Mouse (Mus musculus) kidney, embryonic 16.5 days (tissue): ENCODE measurements around the gene Mttp. TPM values are rescaled to one million over a fixed set of nuclear protein-coding genes. Genes with fewer than 3 reads are reported as not detected.

Experiments
- ATAC-seq: fragments of 200-750 bp; cut with Nextera tagmentation; 2 replicates; pipeline ENCODE4 v1.8.0; 2017; ENCODE audit warnings: moderate TSS enrichment; ENCODE audit not compliant: low FRiP score, low TSS enrichment
- H3K27ac ChIP-seq: fragments of 300-500 bp; sonication (generic); 2 replicates; pipeline ENCODE4 v1.5.1; 2014; ENCODE audit warnings: low read length
- H3K27me3 ChIP-seq: fragments of 300-500 bp; sonication (generic); 2 replicates; pipeline ENCODE4 v1.6.1; 2014; ENCODE audit warnings: low read length, control low read depth, mixed read lengths; ENCODE audit not compliant: insufficient read depth
- H3K36me3 ChIP-seq: fragments of 300-500 bp; sonication (generic); 2 replicates; pipeline ENCODE4 v1.6.1; 2014; ENCODE audit warnings: low read length, control low read depth, mixed read lengths; ENCODE audit not compliant: insufficient read depth
- H3K4me1 ChIP-seq: fragments of 300-500 bp; sonication (generic); 2 replicates; pipeline ENCODE4 v1.6.1; 2014; ENCODE audit warnings: low read length, control low read depth, mixed read lengths; ENCODE audit not compliant: insufficient read depth
- H3K4me2 ChIP-seq: fragments of 300-500 bp; sonication (generic); replicated peaks from 2 replicates; pipeline ENCODE4 v1.6.1; 2014; ENCODE audit warnings: low read depth, low read length
- H3K4me3 ChIP-seq: fragments of 300-500 bp; sonication (generic); 2 replicates; pipeline ENCODE4 v1.5.1; 2014; ENCODE audit warnings: mild to moderate bottlenecking, low read length
- H3K9ac ChIP-seq: fragments of 300-500 bp; sonication (generic); replicated peaks from 2 replicates; pipeline ENCODE4 v1.6.1; 2014; ENCODE audit warnings: low read length
- H3K9me3 ChIP-seq: fragments of 300-500 bp; sonication (generic); 2 replicates; pipeline ENCODE4 v1.6.1; 2016; ENCODE audit warnings: low read length, control low read depth
- WGBS: fragments of 180-500 bp; shearing (Covaris S2); extraction: QIAGEN DNeasy Blood & Tissue Kit; methylation state at CpG from one replicate; pipeline ENCODE4 v1.1.7; 2014; 5-methylcytosine and 5-hydroxymethylcytosine counted together
- polyA plus RNA-seq: library from polyadenylated mRNA; unstranded; fragments of >200 nt; fragmentation: Nextera tagmentation; extraction: Ambion mirVana; gene quantifications from 2 replicates; pipeline ENCODE4 v1.2.1, GENCODE M21; 2015

Mttp gene
- polyA plus RNA-seq, 1 experiment from 2014 or later: 8.1 TPM

DNA sequence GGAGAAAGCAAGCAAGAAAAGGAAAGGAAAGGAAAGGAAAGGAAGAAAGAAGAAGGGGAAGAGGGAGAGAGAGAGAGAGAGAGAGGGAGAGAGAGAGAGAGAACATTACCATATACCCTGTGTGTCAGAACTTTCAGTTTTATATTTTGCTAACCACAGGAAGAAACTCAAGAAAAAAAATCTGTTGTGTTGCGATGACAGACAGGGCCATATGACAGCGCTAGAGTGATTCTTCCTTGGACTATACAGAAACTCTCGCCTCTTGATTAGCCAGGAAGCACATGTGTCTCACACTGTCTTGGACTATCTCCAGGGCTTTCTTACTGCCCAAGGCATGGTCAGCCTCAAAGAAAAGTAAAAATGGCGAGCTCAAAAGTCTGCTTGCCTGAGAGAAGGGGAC lies 82.1 kb downstream of the Mttp start:
- H3K27me3 ChIP-seq: no peaks in the 10 kb centered on the region
- no peak overlapping the region for H3K9ac ChIP-seq
- no peak overlapping the region for H3K4me3 ChIP-seq
- no peak for ATAC-seq
- no peaks in the 10 kb centered on the region for H3K9me3 ChIP-seq
- H3K27ac ChIP-seq: no peak overlapping the region
- peaks cover 33% of the 10 kb centered on the region for H3K4me1 ChIP-seq
- no peak overlapping the region for H3K4me2 ChIP-seq
- H3K36me3 ChIP-seq: no peaks in the 10 kb centered on the region
- WGBS: 82% methylated on average over 4 of the region's 4 CpGs

DNA sequence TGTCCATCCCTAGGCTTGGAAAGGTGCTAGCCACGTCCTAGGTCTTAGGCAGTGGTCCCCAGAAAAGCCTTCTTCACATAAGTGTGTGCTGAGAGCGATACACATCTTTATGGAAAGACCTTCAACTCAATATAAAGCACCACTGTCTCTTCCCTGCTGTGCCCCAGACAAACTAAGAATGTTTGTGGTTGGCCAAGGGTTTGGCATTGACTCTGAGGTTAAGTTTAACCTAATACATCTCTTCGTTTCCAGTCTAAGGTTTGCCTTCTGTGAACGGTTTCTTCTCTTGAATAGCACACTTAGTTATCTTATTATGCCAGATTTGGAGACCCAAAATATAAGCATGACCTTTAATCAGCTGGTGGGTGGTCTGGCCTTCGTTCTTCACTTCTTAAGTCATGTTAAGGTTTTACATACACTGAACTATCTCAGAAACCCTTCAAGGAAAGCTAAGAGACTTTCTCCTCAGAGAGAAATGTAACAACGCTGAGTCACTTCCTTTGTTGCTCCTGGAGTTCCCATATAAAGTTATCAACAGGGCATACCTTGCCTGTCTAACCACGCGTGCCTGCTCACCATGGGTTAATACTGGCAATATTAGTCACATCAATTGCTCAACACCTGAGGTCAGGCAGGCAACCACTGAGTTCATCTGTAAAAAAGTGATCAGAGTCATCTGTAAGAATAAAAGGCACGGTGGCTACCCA lies 83.4 kb downstream of the Mttp start:
- H3K27me3 ChIP-seq: no peaks in the 10 kb centered on the region
- no peak overlapping the region for H3K4me2 ChIP-seq
- no peak overlapping the region for H3K4me3 ChIP-seq
- H3K27ac ChIP-seq: no peak overlapping the region
- ATAC-seq: no peak
- H3K4me1 ChIP-seq: peaks cover 31% of the 10 kb centered on the region
- no peaks in the 10 kb centered on the region for H3K9me3 ChIP-seq
- H3K9ac ChIP-seq: no peak overlapping the region
- 86% methylated on average over 9 of the region's 9 CpGs for whole genome bisulfite sequencing
- H3K36me3 ChIP-seq: no peaks in the 10 kb centered on the region

DNA sequence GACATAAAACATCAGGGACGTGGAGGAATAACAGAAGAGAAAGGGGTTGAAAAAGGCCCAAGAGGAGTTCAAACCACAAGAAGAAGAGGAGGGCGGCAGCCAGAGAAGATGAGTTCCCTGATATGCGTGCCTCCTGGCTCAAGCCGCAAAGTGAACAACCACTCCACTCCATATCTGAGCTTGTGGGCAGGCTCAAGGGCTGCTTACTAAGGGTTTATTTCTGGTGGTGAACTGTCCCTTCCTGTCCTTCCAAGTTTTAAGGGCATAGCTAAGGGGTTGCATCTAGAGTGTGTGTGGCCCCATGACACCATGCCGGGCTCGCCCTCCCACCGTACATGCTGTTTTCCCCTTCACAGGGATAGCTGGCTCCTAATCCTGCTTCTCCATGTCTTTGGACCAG lies 84.3 kb downstream of the Mttp start:
- Histone ChIP-seq H3K9me3 (no peaks in the 10 kb centered on the region), H3K27me3 (no peaks in the 10 kb centered on the region), H3K27ac (no peak overlapping the region), H3K4me1 (peaks cover 21% of the 10 kb centered on the region), H3K4me2 (no peak overlapping the region), H3K9ac (no peak overlapping the region), H3K36me3 (no peaks in the 10 kb centered on the region), H3K4me3 (no peak overlapping the region)
- no peak for ATAC-seq
- WGBS: 89% methylated on average over 7 of the region's 7 CpGs

DNA sequence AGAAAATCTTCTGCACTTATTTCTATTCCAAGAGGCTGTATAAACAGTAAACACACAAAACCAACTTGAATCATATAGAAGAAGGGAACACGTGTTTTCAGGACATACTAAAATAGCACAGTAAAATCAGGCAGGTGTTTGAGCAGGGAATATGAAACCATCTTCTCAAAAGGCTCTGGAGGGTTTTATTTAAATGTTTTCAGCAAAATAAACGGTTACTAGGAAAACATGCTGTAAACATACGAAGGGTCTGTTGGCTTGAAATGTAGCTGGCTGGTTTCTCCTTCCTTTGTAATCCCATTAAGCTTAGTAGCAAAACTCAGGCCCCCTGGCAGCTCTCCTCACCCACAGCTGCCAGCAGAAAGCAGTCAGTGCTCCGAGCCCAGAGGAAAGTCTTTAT lies 86.5 kb downstream of the Mttp start:
- no peaks in the 10 kb centered on the region for H3K36me3 ChIP-seq
- H3K27ac ChIP-seq: no peak overlapping the region
- no peaks in the 10 kb centered on the region for H3K27me3 ChIP-seq
- 55% methylated on average over 4 of the region's 4 CpGs for WGBS
- no peak overlapping the region for H3K9ac ChIP-seq
- no peak overlapping the region for H3K4me3 ChIP-seq
- H3K9me3 ChIP-seq: no peaks in the 10 kb centered on the region
- no peak overlapping the region for H3K4me2 ChIP-seq
- peaks cover 14% of the 10 kb centered on the region for H3K4me1 ChIP-seq
- ATAC-seq: no peak

DNA sequence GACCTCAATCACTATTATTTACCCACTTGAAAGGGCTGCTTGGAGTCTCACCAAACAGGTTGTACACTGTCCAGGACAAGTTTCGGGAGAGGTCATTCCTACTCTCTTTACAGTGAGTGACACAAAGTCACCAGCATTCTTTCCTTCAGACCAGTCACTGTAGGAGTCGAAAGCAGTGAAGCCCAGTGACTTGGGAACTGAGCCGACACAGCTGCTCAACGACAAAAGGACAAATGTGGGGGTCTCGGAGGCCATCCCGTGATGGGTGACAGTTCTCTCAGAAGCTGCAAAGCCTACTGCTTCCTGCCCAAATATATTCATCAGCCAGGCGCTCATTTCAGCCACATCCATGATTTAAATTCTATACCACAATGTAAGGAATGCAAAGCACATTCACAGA lies 87.8 kb downstream of the Mttp start:
- 53% methylated on average over 7 of the region's 7 CpGs for WGBS
- Histone ChIP-seq H3K27me3 (no peaks in the 10 kb centered on the region), H3K36me3 (no peaks in the 10 kb centered on the region), H3K4me2 (no peak overlapping the region), H3K4me1 (peaks cover 20% of the 10 kb centered on the region), H3K4me3 (no peak overlapping the region), H3K9me3 (no peaks in the 10 kb centered on the region), H3K27ac (no peak overlapping the region), H3K9ac (no peak overlapping the region)
- no peak for ATAC-seq

DNA sequence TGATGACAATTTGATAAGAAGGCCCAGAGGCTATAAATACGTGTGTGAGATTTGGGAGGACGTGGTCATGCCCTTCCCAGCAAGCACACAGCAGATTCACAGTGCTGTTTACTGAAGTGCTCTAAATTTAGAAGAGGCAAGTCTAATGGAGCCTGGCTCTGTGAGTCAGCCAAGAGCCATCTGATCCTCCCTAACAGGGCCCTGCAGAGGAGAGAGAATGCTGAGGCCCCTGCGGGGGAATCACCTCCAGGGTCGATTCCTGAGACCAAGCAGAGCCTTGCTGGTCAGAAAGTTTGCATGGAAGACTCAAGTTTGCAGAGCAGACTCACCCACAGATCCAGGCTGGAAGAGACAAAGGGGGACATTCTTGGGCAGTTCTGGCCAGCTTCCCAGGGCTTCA lies 90.8 kb downstream of the Mttp start:
- WGBS: 5% methylated on average over 4 of the region's 4 CpGs
- Histone ChIP-seq H3K27me3 (no peaks in the 10 kb centered on the region), H3K9me3 (no peaks in the 10 kb centered on the region), H3K4me3 (no peak overlapping the region), H3K4me2 (no peak overlapping the region), H3K9ac (no peak overlapping the region), H3K4me1 (peaks cover 28% of the 10 kb centered on the region), H3K27ac (peak overlapping the region; percentile 80), H3K36me3 (no peaks in the 10 kb centered on the region)
- peak; percentile 84 for ATAC-seq

DNA sequence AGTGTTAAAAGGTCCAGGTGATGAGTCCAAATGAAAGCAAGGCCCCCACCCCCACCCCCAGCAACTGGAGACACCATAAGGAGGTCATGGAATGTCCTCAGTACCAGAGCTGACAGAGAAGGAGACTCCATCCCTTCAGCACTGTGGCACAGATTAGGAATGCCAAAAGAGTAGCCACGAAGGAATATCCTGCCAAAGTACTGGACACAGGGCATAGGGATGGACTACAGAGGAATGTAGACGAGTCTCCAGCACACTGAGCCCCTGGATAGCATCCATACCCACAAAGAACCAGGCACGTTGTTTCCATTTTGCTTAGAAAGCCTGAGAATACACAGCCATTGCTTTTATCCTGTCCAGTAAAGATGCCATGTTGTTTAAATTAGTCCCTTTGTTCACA lies 93.3 kb downstream of the Mttp start:
- WGBS: 86% methylated on average over 3 of the region's 3 CpGs
- H3K9me3 ChIP-seq: no peaks in the 10 kb centered on the region
- no peak overlapping the region for H3K4me2 ChIP-seq
- peaks cover 25% of the 10 kb centered on the region for H3K4me1 ChIP-seq
- H3K27me3 ChIP-seq: no peaks in the 10 kb centered on the region
- no peak for ATAC-seq
- H3K9ac ChIP-seq: no peak overlapping the region
- H3K27ac ChIP-seq: no peak overlapping the region
- no peaks in the 10 kb centered on the region for H3K36me3 ChIP-seq
- no peak overlapping the region for H3K4me3 ChIP-seq

DNA sequence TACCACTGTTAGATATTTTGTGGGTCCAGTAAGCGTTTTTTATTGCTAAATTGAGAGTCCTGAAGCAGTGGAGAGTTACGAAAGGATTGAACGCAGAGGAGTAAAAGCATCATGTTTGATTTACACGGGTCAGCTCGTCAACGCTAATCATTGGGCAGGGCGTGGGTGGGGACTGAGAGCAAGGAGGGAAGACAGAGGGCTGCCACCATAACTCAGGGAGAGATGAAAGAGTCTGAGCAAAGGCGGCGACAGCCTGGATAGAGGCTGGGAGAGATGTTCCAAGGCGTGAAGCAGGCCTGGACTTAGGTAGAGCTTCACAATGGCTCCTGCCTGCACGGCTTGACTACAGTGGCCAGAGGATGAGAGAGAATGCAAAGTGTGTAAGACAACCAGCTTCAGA lies 94.0 kb downstream of the Mttp start:
- no peak overlapping the region for H3K4me2 ChIP-seq
- H3K27ac ChIP-seq: no peak overlapping the region
- no peaks in the 10 kb centered on the region for H3K9me3 ChIP-seq
- no peak overlapping the region for H3K9ac ChIP-seq
- H3K27me3 ChIP-seq: no peaks in the 10 kb centered on the region
- ATAC-seq: peak; percentile 67; the same call in 1 of the 2 replicates
- H3K4me1 ChIP-seq: peaks cover 24% of the 10 kb centered on the region
- no peak overlapping the region for H3K4me3 ChIP-seq
- no peaks in the 10 kb centered on the region for H3K36me3 ChIP-seq
- WGBS: 18% methylated on average over 11 of the region's 11 CpGs

DNA sequence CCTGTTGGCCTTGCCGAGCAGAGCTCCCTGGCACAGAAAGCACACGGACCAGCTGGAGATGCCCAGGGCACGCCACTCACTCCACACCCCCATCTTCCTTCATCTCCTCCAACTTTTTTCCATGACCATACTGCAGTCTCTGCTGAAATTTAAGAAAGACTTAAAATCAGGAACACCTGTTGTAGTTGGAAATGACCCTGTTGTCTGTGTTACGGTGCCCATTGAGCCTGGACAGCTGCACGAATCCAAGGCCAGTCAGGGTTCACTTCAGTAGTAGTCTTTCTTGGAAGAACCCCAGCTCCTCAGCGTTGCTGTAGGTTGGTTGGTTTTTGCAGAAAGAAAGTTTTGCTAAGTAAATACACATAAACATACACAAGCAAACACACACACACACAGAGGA lies 95.2 kb downstream of the Mttp start:
- no peak overlapping the region for H3K4me3 ChIP-seq
- no peak for ATAC-seq
- no peak overlapping the region for H3K9ac ChIP-seq
- peaks cover 24% of the 10 kb centered on the region for H3K4me1 ChIP-seq
- 81% methylated on average over 6 of the region's 6 CpGs for WGBS
- no peak overlapping the region for H3K27ac ChIP-seq
- no peak overlapping the region for H3K4me2 ChIP-seq
- H3K27me3 ChIP-seq: no peaks in the 10 kb centered on the region
- H3K9me3 ChIP-seq: no peaks in the 10 kb centered on the region
- H3K36me3 ChIP-seq: no peaks in the 10 kb centered on the region

DNA sequence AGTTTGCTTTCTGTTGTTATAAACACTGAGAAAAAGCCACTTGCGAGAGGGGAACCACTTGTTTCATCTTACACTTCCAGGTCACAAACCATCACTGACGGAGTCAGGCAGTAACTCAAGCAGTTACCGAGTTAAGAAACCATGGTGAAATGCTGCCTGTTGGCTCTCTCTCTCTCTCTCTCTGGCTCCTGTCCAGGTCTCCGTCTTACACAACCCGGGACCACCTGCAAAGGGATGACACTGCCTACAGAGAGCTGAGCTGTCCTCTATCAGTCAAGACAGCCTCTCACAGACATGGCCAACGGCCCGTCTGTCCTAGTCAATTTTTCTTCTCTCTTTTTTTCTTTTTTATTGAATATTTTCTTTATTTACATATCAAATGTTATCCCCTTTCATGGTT lies 101.5 kb downstream of the Mttp start:
- Histone ChIP-seq H3K9ac (no peak overlapping the region), H3K4me3 (no peak overlapping the region), H3K9me3 (no peaks in the 10 kb centered on the region), H3K4me2 (no peak overlapping the region), H3K36me3 (no peaks in the 10 kb centered on the region), H3K27me3 (no peaks in the 10 kb centered on the region), H3K4me1 (0 out of 2 replicates have a peak, but pooled peaks cover 3% of the 10 kb centered on the region), H3K27ac (no peak overlapping the region)
- no peak for ATAC-seq
- WGBS: 56% methylated on average over 7 of the region's 7 CpGs
